Mouse (Mus musculus): Measurements from ENCODE around the gene Ruvbl2.
A peak's percentile ranks its signal among the peaks of the same experiment; 100 is the strongest.
"Not testable (repeated sequence)": the region's sequence is repeated elsewhere in the genome, so short reads cannot be mapped to it uniquely, and the experiment has no call there.

The Ruvbl2 gene

DNA sequence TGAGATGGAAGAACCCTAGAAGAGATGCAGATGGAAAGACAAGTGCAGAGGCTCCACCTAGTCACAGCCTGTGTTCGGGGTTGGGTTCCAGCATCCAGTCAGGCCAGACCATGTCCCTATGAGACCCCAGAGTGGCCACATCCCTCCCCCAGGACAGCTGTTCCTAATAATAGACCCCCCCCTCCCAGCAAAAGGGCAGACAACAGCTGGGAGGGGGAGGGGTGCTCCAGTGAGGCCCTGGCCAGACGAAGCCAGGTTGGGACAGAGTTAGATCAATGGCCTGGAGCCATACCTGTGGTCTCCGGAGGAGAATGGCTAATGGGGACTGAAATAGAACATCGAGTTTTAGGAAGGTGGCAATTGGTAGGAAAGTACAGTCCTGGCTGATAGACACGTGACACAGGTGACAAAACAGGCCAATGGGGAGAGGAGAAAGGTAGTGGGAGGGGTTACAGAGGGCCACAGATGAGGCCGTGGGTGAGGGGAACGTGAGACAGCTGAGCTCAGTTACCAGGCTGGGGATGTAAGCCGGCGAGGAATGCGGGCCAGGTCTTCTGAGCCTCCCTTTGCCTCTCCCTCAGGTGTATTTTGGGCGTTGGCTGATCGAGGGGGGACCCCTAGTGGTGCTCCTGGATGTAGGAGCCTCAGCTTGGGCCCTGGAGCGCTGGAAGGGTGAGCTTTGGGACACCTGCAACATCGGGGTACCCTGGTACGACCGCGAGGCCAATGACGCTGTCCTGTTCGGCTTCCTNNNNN lies at the start of gene Ruvbl2:
TSS of gene Ruvbl2 (minus strand) at position 576 of the 756 bp plus-strand sequence.
- no peak for DNase-seq (ENCODE audit: low spot score)

DNA sequence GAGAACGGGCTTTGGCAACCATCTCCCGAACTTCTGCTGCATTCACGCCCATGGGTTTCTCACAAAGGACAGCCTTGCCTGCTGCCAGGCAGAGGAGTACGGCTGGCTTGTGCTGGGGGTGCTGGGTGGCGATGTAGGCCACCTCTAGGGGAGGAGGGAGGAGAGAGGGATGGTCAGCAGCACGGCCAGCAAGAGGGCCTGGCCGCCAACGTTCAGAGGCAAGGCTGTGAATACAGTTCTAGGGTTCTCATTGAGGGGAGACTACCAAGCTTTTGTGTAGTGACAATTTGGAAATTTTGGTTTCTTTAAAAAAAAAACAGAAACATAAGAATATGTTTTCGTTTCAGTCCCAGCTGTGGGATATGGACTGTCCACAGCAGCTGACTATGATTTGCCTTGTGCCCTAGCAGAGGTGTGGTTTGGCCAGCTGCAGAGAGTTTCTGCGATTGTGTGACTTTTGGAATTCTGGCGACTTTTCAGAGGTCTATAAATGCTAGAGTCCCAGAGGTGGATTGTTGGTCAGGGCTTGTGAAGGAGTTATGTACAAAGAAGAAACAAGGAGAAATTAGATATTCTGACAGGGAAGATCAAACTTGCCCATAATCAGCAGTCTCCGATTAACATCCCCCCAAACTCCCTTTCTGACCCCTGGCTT lies 49.0 kb upstream of the Ruvbl2 start, which contains the start of gene Gm45808:
TSS of gene Gm45808 (minus strand) at position 51 of the 655 bp plus-strand sequence.
- no peak for DNase-seq (ENCODE audit: low spot score)

DNA sequence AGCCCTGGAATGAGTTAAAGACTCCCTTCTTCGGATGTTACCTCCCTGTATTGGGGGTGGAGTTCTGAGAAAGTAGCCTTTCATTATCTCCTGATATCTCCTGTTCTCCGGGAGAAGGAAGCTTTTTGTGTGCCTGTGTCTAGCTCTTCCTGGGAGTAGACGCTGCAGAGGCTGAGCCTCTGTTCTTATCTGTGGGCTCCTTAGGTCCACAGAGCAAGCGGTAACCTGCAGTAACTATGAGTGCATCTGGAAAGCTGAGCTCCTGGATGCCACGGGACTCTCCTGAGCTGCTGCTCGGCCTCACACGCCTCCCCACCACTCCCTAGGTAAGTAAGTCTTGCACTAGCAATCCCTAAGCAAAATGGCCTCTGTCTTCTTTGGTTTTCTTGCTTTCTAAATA lies 48.3 kb upstream of the Ruvbl2 start:
- no peak for DNase-seq (ENCODE audit: low spot score)

DNA sequence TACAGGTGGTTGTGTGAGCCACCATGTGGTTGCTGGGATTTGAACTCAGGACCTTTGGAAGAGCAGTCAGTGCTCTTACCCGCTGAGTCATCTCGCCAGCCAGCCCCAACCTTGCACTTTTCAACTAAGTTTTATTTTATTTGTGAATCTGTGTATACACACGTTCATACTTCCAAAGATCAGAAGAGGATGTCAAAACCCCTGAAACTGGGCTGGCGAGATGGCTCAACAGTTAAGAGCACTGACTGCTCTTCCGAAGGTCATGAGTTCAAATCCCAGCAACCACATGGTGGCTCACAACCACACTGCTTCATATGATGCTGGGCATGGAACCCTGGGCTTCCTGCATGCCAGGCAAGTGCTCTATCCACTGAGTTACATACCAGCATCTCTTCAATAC lies 47.1 kb upstream of the Ruvbl2 start:
- not testable (repeated sequence) for DNase-seq (ENCODE audit: low spot score)

DNA sequence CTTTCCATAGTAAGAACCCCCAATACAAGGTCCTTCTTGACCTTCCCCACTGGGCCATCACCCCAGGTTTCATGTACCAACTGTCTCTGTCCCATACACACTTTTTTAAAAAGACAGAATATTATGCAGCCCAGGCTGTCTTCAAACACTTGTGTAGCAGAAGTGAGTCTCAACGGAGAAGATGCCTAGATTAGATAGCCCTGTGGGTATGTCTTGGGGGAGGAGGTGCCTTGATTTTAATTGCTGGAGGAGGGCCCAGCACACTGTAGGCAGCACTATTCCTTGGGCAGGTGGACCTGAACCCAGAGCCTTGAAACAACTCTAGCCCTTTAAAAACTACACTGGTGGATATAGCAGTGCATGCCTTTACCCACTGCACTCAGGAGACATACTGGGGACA lies 44.3 kb upstream of the Ruvbl2 start:
- no peak for DNase-seq (ENCODE audit: low spot score)

DNA sequence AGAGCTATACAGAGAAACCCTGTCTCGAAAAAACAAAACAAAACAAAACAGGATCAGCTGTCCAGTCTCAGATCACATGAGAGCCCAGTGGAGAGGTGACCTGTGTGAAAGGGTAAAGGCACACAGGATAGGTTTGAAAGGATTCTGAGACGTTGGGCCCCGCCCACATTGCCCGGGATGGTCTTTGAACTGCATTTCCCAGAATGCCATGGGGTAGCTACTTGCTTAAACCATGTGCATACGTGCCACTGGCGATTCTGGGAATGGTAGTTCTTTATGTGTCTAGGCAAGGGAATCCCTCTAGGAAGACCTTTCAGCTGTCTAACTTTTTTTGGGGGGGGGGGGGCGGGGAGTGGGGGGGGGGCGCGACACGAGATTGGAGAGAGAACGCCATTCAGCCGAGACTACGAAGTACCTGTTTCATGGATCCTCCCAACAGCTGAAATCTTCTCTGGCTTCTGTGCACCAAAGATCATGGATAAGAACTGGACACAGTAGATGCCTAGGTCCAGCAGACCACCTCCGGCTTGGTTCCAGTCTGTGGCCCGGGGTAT lies 43.6 kb upstream of the Ruvbl2 start, which contains the start of gene Tulp2:
TSS of gene Tulp2 (plus strand) at position 504 of the 554 bp plus-strand sequence.
- no peak for DNase-seq (ENCODE audit: low spot score)

DNA sequence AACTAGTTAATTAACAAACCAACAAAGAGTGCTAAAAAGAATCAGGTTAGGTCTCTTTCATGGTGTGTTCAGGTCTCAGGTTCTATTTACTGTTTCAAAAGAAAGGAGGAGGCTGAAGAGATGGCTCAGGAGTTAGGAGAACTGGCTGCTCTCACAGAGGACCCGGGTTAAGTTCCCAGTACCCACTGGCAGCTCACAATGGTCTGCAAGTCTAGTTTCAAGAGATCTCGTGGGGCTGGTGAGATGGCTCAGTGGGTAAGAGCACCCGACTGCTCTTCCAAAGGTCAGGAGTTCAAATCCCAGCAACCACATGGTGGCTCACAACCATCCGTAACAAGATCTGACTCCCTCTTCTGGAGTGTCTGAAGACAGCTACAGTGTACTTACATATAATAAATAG lies 42.4 kb upstream of the Ruvbl2 start:
- not testable (repeated sequence) for DNase-seq (ENCODE audit: low spot score)

DNA sequence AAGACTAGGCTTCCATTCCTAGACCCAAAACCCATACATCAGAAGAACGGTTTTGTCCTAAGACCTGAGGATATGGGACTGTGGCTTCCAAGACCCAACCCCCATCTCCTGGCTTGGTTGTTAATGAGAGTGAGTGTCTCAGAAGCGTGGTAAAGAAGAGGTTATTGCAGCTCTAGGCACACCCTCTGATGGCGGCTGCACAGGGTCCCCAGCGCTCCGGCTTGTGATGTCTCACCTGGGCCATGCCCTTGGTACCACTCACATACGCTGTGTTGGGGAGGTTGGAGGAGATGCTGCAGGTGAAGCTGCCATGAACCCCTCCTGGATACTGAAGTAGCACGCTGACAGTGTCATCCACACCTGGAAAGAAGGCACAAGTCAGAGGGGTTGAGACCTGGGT lies 40.9 kb upstream of the Ruvbl2 start:
- no peak for DNase-seq (ENCODE audit: low spot score)

DNA sequence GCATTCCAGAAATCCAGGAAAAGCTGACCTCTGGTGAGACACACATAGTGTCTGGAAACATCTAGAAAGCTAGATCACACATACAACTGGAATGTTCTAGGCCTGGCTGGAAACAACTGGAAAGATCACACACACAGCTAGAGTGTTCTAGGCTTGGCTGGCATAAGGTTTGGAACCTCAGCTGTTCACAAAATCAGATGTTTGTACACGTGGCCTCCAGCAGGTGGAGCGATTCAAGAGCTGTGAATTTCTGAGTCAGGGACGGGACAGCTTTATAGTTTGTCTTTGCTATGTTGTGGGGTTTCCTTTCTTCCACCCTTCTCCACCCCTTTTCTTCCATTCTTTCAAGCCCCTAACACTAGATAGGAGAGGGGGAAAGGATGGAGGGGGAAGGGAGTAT lies 39.1 kb upstream of the Ruvbl2 start:
- no peak for DNase-seq (ENCODE audit: low spot score)

DNA sequence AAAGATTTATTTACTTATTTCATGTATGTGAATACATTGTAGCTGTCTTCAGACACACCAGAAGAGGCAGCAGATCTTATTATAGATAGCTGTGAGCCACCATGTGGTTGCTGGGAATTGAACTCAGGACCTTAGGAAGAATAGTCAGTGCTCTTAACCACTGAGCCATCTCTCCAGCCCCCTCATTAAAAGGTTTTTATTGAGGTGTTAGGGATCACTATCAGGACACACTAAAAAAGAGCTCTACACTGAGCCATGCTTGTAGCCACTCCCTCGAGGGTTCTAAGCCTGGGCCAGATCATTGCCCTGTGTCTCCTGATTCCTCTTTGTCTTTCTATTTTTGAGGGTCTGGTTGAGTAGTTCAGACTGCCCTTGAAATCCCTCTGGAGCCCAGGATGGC lies 38.6 kb upstream of the Ruvbl2 start:
- no peak for DNase-seq (ENCODE audit: low spot score)

DNA sequence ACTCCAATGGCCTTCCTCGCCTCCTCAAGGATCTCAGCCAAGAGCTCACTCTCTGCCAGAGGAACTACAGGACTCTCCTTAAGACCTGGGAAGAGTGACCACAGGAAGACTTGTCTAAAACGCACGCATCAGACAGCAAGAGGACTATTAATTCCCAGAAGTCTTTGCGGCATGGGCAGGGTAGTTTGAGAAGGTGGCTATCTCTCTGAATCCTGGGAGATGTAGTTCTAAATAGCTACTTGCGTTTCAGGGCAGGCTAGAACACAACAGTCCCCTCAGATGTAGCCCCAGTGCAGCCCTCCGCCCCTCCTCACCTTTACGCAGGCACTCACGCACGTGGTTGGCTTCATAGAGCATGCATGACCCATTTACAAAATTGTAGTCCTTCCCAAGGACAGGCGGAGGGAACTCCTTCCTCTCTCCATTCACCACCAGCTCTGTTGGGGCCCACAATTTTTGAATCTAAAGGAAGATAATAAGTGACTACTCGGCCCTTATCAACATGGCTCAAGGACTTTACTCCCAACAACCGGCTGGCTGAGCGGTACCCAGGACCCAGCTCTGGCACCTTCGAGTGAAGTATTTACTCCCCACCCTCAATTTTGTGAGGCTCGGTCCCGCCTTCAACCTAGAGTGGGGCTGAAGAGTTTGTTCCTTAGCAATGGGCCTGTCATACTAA lies 37.5 kb upstream of the Ruvbl2 start:
- DNase-seq (ENCODE audit: low spot score): no peak

DNA sequence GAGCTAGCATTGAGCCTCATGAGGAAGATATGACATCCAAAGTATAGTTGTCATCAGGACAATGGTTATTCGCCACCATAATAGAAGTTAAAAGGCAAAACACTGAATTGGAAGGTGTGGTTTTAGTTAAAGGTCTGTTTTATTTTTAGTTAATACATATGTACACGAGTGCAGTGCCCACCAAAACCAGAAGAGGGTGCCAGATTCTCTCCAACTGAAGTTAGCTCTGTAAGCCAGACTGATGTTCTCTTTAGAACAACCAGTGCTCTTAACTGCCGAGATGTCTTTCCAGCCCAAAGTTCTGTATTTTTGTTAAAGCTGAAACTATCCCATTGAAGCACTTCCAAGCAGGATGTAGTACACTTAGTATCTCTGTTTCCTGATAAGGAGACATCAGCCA lies 33.0 kb upstream of the Ruvbl2 start:
- no peak for DNase-seq (ENCODE audit: low spot score)

DNA sequence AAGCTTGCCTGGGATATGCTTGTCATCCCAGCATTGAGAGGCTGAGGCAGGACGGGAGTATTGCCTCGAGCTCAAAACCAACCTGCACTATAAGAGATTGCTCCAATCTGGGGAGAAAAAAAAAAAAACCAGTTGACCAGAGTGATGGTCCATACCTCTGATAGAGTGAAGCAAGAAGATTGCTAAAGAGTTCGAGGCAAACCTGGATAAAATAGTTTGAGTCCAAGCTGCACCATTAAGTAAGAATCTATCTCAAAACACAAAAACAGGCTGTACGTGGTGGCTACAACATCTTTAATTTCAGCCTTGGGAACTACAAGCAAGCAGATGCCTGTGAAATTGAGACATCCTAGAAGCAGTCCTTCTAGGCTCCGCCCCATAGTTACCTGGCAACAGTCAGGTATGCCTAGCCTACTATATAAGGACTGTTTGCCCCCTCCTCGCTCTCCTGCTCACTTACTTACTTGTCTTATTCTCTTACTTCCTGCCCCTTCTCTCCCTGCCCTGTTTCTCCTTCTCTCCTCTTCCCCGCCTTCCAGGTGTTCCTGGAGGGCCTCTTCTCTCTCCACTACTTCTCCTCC lies 29.3 kb upstream of the Ruvbl2 start:
- no peak for DNase-seq (ENCODE audit: low spot score)

DNA sequence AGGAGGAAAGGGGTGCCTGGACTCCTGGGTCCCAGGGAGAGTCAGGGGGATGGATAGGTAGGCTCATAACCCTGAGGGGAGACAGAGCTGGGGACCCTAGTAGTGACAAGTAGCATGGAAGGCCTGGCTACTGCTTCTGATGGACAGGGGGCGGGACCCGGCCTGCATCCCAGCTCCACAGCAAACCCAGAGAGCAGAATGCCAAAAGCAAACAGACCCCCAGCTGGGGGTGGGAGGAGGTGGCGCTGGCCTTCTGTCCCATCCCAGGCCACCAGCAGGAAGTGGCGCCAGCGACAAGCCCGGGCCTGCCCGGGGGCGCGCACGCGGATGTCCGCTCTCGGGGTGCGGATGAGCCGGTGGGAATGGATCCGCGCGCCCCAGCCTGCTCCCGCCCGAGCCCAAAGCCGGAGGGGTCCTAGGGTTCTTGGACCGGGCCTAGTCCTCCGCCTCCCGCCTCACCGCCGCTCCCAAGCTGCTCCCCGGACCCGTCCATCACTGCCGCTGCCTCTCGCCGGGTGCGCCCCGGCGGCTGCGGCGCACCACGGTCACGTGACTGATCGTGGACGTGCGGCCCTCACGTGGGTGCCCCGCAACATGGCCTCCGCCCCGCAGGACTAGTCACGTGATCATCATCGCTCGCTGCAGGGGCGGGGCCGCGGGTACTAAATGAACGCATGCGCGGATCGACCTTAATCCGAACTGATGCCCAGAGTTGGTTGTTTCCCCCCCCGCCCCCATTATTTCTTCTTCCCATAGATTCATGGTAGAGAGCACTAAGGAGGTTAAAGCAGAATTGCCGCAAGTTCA lies 28.6 kb upstream of the Ruvbl2 start, which contains the start of gene Bax:
TSS of gene Bax (minus strand) at position 616 of the 807 bp plus-strand sequence.
- DNase-seq (ENCODE audit: low spot score): peak; percentile 92

DNA sequence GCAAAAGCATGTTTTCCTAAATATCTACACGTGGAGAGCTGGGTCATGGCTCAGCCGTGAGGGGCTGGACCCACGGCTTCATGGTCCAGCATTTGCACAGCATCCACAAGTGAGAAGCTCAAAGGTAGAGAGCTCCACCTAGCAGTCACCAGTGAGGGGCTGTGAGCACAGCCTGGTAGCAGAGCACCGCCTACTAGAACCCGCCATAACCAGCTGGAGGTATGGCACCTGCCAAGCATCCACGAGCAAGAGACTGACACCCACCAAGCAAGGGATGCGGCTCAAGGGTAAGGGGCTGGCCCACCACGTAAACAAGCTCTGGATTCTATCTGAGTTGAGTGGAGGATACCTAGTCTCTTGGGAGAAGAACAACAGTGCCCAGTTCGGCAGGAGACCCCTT lies 27.7 kb upstream of the Ruvbl2 start:
- no peak for DNase-seq (ENCODE audit: low spot score)

DNA sequence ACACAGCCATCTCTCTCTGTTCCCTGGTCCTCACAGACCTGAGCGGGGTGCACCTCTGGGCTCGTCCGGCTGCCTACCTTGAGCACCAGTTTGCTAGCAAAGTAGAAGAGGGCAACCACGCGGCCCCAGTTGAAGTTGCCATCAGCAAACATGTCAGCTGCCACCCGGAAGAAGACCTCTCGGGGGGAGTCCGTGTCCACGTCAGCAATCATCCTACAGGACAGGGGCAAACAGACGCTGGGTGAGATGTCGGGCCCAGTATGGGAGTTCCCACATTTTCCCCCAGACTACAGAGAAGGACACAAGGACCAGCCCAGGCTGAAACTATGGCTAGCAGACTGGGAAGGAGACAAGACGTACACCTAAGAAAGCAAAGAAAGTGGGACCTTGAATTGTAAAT lies 27.2 kb upstream of the Ruvbl2 start:
- no peak for DNase-seq (ENCODE audit: low spot score)

DNA sequence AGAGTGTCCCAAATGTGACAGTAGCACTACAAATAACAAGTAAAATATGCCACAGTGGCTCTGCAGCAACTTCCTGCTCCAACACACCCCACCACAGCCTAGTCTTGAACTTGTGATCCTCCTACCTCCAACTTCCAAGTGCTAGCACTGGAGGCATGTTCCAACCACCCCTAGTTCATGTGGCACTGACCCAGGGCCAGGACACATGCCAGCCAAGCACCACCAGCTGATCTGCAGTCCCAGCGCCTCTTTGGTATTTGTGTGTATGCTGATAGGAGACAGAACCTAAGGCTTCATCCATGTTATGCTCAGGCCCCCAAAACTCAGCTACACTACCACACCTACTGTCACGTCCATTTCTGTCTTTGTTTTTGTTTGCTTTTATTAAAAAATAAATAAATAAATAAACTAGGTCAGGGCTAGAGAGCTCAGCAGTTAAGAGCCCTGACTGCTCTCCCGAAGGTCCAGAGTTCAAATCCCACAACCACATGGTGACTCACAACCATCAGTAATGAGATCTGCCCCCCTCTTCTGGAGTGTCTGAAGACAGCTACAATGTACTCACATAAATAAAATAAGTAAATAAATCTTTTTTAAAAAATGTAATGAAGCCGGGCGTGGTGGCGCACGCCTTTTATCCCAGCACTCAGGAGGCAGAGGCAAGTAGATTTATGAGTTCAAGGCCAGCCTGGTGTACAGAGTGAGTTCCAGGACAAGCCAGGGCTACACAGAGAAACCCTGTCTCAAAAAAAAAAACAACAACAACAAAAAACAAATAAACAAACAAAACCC lies 26.3 kb upstream of the Ruvbl2 start:
- no peak for DNase-seq (ENCODE audit: low spot score)

DNA sequence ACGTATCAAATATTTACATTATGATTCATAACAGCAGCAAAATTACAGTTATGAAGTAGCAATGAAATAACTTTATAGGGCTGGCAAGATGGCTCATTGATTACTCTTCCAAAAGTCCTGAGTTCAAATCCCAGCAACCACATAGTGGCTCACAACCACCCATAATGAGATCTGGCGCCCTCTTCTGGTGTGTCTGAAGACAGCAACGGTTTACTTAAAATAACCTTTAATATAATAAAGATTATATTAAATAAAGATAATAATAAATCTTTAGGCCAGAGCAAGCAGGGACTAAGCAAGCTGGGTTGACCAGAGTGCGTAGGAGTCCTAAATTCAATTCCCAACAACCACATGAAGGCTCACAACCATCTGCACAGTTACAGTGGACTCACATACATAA lies 25.0 kb upstream of the Ruvbl2 start:
- not testable (repeated sequence) for DNase-seq (ENCODE audit: low spot score)

DNA sequence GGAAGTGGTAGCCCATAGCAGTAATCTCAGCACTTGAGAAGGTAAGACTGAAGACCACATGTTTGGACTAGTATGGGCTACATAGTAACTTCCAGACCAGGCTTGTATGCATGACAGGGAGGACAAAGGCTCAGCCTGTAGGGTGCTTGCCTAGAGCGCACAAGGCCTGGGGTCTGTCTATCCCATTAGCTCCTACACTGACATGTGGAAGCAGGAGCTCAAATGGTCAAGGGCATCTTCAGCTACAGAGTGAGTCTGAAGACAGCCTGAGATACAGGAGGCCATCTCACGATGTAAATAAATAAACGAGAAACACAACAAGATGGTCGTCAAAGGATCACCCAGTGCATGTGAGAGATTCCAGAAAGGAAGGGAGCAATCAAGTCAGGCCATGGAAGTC lies 24.4 kb upstream of the Ruvbl2 start:
- no peak for DNase-seq (ENCODE audit: low spot score)

DNA sequence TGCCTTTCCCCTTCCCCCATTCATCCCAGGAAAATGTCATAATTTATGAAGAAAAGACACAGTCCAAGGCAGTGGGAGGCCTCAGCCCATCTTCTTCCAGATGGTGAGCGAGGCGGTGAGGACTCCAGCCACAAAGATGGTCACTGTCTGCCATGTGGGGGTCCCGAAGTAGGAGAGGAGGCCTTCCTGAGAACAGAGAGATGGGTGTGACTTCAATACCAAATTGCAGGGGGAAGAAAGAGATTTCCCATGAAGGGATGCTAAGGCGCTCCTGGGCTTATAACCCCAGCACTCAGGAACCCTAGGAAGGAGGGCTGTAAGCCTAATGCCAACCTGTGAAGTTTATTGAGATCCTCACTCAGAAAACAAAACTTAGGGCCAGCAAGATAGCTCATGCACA lies 23.9 kb upstream of the Ruvbl2 start:
- DNase-seq (ENCODE audit: low spot score): no peak

DNA sequence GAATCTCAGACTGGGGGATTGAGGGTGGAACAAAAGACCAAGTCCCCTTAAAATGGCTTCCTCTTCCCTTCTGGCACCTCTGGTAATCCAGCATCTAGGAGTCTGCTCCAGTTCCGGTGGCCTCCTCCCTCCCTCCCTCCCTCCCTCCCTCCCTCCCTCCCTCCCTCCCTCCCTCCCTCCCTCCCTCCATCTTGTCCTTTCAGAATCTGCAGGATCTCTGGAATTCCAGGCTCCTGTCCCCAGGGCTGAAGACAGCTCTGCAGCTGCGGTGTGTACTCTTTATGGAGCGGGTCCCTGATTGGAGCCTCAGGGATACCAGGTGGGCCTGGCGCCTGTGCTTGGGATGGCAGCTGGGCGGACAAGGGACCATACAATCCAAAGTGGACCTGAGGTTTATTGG lies 23.4 kb upstream of the Ruvbl2 start:
- DNase-seq (ENCODE audit: low spot score): no peak

Measured in ovary, adult 18-20 months (tissue).